Mouse (Mus musculus): ENCODE data around the gene Zeb2.

Gene Zeb2

DNA sequence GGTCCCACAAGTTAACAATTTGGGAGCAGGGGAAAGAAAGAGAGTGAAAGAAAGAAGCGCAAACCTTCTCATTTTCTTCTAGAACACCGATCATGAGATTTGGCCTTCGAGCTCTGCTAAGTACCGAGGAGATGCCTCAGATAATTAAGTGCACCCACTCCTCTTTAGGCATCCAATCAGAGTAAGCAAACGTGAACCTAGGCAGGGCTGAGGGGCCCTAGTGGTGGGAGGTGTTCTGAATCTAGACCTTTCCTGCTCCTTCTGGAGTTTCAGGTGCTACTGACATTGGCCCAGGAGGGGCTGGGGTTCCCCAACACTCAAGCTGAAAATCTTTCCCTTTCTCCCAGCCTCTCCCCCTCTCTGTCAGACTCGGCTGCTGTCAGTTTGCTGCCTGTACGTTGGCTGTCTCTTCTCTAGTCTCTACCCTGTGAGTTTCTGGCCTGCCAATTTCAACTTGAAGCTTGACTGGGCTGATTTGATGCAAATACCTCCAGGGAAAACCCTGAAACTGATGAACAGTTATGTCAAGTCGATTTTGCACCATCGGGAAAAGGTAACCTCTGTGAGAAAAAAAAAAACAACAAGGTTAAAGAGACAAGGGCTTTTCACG is 20.5 kb downstream of the Zeb2 start:
- no peak for DNase-seq (ENCODE audit: low spot score)

DNA sequence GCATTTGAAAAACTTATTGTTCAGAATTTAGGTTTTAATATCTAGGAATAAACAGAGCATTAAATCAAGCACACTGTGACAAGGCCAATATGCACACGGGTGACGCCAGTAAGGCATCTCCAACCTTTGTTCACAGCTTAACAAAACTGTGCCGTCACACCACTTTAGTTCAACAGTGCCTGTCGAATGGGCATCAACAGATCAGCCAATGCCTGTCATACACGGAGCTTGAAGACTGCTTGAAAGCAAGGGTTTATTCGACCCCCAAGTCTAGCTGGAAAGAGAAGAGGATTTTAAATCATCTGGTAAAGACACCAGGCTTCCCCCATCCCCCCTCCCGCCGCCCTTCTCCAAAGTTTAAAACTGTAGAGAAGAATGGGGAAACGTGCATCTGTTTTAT is 21.4 kb downstream of the Zeb2 start:
- DNase-seq (ENCODE audit: low spot score): no peak

DNA sequence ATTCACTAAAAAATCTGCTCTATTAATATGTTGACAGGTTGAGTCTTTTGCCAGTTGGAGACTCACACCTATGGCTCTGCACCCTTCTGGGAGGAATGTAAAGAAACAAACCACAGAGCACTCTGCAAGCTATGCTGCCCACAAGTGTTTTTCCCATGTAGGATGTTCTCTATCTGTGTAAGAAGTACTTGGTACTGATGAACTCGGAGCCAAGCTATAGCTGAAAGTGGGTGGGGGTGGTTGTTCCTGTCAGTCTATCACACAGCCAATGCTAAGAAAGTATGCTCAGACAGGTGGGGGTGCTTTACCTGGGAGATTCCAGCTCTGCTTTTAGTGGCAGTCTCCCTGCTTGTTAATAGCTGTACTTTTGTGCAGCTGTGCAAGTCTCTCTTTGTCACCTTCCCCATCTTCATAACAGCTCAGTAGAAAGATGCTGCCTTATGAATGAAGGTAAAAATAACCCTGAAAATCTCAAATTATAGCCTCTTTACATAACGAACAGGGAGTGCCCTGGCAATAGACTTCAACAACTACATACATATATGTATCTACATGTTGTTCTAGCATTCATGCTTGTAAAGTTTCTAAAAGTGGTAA is 22.7 kb downstream of the Zeb2 start:
- no peak for DNase-seq (ENCODE audit: low spot score)

DNA sequence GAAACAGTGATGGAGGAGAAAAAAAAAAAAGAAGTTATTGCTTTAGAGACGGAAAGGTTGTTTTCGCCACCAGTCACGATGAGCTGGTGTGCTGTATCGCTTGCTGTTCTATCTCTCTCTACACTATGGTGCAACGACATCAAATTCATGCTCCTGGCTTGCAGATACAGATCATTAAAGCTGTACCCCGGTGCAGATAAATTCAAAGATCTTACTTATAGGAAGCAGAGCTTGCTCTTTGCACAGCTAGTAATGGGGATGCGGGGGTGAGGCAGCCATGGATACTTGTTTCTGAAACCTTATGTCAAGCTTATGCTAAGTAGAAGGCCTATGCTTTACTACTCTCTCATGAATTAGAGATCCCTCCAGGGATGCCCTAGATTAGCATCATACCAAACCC is 23.7 kb downstream of the Zeb2 start:
- DNase-seq (ENCODE audit: low spot score): no peak

DNA sequence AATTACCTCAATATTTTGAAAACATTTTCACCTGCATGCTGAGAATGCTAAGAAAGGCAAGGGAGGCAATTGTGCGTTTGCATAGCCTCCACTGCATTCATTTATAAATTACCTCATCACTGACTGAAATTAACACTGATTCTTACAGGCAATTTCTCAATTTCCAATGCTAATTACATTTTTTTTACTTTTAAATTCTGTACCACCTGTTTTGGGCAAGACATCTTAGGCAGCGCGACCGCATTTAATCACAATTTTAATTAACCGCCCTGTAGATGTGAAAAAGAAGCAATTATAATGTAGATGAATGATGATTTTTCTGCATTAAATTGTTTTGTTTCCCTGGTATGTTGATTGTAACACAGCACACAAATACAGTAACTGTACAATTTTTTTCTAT is 24.5 kb downstream of the Zeb2 start:
- DNase-seq (ENCODE audit: low spot score): no peak

DNA sequence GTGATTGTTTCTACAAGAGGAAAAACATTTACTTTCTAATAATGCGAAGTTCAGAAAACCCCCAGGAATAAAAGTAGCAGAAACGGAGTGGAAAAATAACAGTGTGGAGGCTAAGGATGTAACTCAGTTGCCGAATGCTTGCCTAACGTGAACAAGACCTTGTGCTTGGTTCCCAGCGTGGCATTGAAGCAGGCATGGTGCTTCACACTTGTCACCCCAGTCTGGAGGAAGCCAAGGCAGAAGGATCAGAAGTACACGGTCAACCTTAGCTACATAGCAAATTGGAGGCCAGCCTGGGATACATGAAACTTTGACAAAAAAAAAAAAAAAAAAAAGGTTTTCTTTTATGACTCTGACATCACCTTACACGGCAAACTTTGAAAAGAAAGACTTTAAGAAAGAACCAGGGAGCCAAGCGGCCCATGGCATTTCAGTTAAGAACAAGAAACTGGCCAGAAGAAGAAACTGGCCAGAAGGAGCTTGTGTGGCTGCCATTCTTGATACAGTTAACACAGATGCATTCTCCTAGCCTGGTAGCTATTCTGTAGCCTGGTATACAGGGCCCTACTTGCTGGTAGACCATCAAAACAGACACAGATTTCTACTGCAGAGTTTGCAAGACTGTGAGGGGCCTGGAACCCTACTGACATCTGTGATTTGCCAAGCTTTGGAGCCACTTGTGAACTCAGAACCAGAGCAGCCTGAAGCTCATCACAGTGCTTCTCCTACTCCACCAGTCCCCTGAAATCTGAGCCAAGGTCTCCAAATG is 26.5 kb downstream of the Zeb2 start:
- no peak for DNase-seq (ENCODE audit: low spot score)

DNA sequence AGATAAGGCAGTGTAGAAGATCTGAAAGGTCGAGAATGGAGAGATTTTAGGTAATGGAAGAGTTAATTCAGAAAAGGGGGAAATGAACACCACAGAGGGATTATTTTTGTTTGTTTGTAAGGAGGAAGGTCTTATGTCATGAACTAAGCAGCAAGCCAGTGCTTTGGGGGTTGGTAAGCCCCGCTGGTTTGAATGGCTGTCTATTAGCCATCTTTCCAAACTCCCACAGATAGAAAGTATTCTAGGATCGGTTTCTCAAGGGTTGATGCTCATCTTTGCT is 28.0 kb downstream of the Zeb2 start:
- no peak for DNase-seq (ENCODE audit: low spot score)

DNA sequence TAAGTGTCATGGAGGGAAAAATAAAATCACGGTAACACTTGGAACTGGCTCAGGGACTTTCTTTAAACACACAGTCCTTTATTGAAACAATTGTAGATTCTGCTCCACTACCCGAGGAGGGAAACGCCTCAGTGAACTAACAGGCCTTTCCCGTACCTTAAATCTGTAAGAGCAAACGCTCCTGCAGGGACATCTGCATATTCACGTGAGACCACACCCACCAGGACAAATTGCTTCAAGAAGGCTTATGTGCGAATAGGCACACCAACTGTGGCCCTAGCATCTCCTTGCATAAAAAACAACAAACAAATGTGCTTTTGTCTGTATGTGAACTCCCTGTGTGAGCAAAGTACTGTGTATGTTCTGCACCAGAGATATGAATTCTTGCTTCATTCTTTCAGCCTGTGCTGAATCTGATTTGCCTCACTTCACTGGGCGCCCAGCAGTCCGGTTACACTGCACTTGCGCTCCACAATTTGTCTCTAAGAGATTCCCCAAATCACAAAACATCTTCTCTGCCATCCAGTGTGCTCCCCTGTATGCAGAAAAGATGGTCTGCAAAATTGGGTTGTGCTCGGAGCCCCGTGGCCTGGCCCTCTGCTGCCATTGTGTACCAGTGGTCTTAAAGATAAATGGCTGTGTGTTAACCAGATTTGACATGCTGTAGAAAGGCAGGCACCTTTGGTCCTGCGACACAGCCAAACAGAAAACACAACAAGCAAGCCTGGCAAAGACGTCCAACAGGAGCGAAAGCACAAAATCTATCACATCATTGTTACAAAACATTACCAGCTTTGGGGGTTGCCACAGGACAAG is 28.6 kb downstream of the Zeb2 start:
- DNase-seq (ENCODE audit: low spot score): no peak

DNA sequence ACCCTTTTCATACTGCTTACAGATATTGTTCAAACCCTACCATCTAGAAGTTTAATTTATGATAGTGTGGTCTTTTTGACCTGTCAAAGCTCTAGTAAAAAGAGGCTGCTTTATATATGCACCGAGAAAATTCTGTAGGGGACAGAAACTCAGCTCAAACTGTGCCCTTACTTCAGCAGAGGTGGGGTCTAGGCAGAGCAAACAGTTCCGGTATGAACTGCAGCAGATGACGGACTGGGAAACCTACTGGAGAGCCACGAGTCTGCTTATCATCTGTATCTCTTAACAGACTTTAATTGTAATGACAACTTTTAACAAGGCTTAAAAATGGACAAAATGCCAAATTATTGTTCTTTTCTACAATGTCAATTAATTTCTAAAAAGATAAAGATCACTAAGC is 30.0 kb downstream of the Zeb2 start:
- DNase-seq (ENCODE audit: low spot score): no peak

DNA sequence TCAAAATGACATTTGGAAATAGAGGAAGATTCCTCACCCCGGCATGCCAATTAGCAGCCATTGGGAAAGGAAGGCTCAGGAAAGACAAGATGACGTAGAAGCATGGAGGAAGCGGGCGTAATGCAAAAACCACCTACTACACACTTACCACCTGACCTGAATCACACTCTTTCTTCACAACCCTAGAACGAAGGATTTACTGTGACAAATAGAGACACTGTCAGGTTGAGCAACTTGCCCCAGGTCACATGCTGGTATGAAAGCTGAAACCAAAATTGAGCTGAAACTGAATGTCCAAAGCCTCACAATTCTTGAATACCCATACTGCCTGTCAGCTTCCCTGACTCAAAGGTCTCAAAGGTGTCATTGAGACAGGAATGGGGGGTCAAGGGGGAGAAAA is 31.5 kb downstream of the Zeb2 start:
- no peak for DNase-seq (ENCODE audit: low spot score)

DNA sequence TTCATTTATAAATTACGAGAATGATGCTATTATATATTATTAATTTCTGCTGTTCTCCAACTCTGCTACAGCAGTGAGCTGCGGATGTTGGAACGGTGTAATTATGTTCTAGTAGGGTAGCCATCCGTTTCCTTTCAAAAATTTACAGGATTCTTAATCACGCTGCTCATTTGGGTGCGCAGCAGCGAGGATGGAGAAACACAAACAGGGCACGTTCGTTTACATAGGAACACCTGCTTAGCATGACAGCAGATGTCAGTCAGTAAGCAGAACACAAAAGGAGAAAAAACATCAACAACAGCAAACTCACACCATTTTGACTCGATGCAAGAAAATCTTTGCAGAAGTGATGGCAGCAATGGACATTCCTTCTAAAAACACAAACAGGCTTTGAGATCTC is 34.2 kb downstream of the Zeb2 start:
- no peak for DNase-seq (ENCODE audit: low spot score)

DNA sequence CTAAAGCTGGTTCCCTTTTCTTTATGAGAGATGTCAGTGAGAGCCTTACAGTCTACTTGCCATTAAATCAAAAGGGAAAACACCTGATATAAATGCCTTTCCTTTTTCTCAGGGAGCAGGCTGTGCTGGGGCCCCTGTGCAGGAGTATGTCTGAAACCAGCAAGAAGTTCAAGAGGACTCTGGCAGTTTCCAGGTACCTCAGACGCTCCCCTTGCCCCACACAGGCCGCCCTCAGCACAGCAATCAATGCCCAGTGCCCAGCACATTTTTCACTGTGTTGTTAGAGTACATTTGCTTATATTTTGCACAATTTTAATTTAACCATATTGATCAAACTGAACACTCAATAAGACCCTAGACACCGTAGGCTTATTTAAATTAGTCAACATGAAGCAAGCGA is 35.6 kb downstream of the Zeb2 start:
- DNase-seq (ENCODE audit: low spot score): no peak

DNA sequence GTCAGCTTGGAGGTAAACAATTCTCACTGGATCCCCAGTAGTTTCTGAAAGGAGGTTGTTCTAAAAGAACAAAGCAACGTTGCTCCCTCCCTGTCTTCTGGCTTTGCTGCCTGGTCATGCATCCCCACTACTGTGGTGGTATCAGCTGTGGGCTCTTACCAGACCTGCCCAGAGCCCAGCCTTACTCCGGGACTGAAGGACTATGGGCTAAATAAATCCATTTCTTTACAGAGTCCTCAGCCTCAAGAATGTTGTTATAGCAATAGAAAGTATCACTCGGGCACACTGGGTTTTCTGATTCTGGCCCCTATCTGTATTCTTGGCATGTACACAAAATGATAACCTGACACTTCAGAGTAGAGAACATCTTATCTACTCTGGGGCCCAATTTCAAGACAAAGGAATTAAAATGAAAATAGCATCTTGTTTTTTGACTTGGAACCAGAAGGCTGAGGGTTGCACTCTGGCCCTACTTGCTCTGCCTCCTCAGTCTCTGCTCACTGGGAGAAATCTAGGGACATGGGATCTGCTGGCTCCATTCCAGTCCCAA is 39.2 kb downstream of the Zeb2 start:
- DNase-seq (ENCODE audit: low spot score): no peak

DNA sequence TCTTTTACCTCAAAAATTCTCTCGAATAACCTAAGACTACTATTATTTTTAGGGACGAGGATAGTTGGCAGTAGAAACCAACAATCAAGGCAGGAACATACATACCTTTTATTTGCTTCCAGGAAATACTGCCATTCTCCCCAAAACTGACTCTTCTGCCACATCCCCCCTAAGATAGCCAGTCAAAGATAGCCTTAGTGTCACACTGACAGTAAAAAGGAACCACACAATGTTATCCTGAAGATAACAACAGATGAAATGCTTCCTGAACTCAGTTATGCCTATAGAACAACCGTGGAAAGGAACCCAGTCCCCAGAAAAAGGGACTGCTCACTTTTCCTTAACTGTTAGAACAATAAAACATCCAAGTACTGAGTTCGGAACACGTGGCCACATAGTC is 39.8 kb downstream of the Zeb2 start:
- DNase-seq (ENCODE audit: low spot score): no peak

DNA sequence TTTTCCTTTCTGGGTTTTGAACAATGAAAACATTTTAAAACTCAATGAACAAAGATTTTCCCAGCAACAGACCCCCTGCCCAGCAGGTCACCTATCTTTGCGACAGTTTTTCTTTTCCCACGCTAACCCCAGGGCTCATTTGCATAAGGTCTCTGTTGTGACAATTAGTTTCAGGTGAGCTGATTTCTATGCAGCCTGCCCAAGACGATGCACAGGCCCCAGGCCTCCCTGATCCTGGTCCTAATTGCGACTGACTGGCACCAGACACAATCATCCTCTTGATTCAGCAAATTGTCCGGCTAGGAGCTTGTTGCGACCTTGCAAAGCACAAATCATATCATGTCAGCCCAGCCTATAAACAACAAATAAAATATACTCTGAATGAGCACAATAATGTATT is 44.2 kb downstream of the Zeb2 start:
- DNase-seq (ENCODE audit: low spot score): no peak

DNA sequence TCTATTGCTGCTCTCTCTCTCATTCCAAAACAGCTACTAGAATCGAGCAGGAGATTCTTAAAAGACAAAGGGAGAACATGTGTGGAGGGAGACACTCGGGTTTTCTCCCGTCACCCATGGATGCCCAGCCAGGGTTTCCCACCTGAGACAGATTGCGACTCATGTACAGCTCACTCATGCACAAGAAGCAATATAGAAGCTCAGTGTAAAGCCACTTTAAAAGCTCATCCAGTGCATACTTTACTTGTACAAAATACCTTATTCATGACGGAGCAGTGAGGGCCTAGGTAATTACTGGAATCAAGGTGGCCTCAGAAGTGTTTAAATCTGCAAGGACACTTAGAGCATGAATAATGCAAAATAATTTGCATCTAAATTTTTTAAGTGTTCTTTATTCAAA is 45.9 kb downstream of the Zeb2 start:
- no peak for DNase-seq (ENCODE audit: low spot score)

DNA sequence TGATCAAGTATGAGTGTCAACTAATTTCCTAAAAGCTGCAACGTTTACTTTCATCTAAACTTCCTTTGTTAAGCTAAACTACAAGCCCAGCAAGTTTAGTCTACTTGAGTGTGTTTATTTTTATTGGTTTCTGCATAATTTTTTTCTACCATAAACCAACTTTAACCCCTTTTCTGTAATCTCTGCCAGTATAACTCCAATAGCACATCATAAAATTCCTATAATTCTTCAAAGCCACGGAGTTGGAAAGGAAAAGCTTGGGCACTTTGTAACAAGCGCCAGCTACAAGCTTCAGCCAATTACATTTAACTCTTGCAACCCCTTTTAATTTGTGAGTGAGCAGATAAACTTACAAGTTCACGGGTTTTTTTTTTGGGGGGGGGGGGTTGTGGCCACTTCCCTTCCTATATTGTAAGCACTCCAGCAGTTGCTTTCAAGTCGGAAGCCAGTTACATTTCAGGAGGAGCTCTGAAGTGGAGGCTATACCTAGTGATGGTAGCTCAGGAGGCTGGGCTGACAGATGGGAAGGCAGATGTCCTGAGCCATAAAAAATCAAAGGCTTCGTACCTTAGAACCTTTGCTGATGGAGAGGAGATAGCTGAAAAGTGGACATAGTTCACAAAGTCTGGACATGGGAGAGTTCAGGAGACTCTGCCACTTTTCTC is 46.5 kb downstream of the Zeb2 start:
- no peak for DNase-seq (ENCODE audit: low spot score)

DNA sequence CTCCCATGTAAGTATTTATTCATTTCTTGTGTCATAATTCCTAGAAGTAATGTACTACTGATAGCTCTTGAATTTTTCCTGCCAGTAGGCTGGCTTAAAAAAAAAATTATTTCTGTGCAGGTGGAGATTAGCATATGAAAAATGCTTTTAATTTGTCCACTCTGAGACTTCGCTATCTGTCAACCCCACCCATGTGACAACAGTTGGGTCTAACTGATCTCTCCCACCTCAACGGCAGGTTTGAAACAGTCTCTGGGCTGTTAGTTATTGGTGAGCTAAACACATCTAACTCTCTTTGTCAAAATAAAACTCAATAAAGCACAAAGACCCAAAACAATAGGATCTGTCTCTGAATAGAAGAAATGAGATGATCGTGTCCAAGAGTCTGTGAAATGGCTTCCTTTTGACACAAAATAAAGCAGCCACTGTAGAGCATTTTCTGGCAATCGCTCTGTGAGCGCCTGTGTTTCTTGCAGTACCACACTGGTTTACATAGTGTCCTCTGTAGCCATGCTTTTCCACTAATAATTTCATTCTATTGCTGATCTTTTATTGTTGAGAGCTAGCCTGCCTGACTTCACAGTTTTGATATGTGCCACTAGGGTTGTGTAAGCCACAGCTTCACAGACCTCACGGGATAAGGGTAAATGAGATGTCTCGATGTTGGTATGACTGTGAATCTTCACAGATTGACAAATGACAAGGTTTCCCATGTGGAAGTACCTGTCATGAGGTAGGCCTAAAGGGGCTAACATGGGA is 48.2 kb downstream of the Zeb2 start:
- no peak for DNase-seq (ENCODE audit: low spot score)

DNA sequence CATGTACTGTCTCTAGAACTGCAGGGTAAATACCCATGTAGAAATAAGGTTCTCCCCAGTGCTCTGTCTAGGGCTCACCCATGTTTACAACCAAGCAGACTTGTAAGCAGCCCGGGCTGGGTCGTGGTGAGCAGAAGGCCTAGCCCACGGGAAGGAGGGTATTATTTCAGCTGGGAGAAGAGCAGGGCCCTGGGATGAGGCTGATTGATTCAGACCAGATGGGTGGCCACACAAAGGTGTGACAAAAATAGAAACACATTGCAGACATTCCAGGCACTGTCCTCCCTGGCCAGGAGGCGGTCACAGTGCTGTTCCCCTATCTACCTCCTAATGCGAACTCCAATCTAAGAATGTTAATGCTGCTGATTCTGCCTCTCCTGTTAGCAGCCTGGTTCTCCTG is 50.1 kb downstream of the Zeb2 start:
- DNase-seq (ENCODE audit: low spot score): no peak

DNA sequence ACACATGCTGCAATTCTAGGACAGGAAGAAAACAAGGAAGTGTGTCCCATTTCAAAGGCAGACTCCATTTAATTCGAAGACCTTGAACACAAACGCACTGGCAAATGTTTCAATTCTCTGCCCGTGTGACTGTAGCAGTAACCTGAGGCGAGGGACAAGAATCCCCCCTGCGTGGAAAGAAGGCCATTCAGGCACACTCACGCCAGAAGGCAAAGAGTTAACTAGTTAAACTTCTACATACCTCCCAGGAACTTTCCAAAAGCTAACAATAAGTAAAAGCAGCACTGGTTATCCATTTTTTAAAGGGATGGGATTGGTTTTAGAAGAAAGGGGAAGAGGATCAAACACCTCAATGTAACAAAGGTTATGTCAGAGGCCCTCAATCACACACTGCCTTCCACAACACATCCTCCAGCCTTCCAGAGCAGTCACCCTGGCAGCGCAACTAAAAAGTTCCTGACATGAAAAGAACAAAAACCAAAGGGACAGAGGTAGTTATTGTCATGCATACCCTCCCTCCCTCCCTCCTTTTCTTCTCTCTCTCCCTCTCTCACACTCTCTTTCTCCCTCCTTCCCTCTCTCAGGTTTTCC is 53.8 kb downstream of the Zeb2 start:
- DNase-seq (ENCODE audit: low spot score): no peak

DNA sequence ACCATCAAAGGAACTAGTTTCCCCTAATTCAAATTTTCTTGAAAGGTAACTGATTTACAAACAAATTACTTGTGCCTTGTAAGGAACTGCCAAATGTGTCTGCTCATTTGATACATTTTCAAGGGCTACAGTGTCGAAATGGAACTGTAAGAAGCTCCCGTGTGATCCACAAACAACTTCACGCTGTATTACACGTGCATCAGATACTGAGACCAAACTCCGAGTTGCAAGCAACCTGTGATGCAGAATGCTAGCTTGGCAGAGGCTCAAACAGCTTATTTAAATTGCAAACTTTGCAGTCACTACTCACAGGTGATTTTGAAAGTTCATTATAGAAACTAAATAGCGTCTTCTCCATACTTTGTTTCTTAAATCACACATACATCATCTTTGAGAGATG is 55.1 kb downstream of the Zeb2 start:
- DNase-seq (ENCODE audit: low spot score): no peak
